Mouse (Mus musculus): ENCODE data around the gene Plcb4.

The Plcb4 gene

DNA sequence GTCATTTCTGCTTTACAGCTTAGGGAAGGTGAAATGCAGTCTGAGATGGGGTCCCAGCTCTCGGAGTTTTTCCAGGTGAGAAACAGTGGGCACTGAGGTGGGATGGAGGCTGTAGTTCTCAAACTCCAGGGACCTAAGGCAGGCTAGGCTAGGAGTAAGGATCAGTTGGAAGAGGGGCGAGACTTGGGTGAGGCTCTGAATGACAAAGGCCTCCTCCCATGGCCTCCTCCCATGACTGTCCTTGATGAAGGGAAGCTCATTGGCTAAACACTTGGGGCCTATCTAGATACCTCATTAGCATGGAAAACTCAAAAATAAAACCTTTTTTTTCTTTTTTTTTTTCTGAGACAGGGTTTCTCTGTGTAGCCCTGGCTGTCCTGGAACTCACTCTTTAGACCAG lies 198.0 kb downstream of the Plcb4 start:
- no peak for DNase-seq (ENCODE audit: low spot score)

GRCm38 (mm10) chr2:135861531-135862488 lies 203.0 kb downstream of the Plcb4 start:
- no peak for DNase-seq (ENCODE audit: low spot score)

DNA sequence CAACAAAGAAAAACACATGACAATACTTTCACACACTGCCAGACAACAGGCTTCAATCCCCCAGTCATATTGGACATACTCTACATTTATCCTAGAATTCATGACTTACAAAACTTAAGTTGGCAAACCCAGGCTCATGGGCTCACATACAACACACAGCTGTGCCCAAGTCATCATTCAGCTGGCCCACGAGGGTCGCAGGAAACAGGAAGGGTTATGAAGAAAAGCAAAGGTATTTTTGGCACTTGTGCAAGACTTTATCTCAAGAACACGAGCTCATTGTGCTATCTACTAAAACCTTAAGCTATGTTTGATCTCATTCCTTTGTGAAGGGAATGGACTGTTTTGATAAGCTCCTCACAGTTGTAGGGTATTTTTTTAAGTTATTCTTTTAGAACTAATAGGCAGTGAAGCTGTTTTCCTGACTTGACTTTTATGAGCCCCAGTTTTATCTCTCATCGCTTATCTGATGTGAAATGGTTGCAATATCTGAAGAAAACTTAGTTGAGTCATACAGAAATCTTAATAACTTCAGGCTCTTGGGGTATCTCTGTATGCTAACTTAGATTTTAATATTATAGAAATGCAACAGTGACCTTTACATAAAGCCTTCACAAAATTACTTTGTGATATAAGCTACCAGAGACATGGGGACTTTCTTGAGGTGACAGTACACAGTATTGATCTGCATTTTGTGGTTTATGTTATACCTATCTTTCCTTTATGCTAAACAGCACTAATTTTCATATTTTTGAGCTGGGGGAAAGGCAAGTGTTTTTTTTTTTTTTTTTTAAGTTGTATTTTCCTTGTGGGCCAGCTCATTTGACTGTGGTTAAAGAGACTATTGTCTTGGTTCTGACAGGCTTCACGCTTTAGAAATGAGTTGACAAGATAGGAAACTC lies 203.9 kb downstream of the Plcb4 start:
- no peak for DNase-seq (ENCODE audit: low spot score)

- no peak for DNase-seq (ENCODE audit: low spot score)
Measured at GRCm38 (mm10) chr2:135863391-135864076, 204.7 kb downstream of the Plcb4 start.

GRCm38 (mm10) chr2:135866421-135866820 lies 207.6 kb downstream of the Plcb4 start:
- no peak for DNase-seq (ENCODE audit: low spot score)

DNA sequence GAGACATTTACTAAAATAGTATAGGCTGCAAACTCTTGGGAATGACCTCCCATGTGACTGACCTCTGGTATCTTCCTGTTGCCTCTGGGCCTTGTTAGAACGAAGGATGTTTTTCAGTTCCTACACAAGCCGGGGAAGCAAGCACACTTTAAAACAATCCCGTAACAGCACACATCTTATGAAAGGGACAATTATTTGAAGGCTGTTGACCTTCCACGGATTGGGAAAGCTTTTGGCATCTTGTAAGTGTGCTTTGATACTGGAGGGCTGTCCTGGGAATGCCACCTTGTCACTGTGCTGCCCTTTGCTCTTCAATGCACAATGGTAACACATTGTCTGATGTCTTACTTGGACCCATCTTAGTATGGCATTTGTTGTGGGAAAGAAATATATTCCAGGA lies 208.0 kb downstream of the Plcb4 start:
- DNase-seq (ENCODE audit: low spot score), result no peak

DNA sequence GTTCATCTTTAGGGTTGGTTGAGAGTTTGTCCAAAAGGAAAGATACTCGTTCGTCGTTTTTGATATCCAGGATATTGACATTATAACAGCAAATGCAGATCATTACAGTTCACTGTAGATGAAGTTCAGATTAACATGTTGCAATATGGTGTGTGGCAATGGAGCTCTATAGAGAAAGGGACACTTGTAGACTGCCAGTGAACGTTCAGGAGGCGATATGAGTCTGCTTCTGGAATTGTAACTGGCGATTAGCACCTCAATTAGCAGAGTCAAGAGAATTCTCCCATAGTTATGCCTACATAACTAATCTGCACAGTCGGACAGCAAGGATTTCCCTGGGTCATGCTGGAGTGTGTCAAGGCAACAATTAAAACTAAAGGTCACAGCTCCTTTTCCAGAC lies 210.8 kb downstream of the Plcb4 start:
- DNase-seq (ENCODE audit: low spot score), result no peak

DNA sequence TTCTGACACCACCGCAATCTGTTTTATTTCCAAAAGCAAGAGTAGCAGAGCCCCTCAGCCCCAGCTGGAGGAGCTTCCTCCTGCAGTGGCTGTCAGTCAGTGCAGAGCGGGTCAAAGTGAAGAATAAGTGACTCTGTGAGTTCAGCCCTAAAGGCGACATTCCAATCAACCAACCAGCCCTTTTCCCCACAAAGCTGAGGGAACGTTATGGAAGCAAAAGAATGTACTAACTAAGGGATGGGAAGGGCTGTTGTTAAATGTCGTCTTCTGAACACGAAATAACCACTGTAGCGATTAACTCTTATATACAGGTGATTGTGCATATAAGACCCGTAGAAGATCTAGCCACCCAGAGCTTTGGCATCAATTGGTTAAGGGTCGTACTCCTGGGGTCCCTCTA lies 214.3 kb downstream of the Plcb4 start:
- no peak for DNase-seq (ENCODE audit: low spot score)

DNA sequence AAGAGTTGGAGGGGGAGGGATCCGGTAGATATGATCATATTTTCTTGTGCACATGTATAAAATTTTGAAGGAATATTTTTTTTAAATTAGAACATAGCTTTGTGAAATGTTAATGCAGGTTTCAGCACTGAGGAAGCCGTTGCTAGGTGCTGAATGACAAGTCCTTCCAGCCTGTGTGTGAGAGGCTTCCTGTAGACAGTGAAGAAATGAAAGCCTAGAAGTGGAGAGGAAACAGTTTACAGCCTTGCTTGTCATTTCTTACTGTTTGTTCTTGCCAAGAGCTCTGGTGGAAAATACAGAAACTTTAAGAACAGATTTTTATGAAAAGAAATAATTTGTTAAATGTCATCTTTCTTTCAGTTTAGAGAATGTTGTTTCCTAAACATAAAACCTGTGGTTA lies 214.9 kb downstream of the Plcb4 start:
- DNase-seq (ENCODE audit: low spot score), result no peak

DNA sequence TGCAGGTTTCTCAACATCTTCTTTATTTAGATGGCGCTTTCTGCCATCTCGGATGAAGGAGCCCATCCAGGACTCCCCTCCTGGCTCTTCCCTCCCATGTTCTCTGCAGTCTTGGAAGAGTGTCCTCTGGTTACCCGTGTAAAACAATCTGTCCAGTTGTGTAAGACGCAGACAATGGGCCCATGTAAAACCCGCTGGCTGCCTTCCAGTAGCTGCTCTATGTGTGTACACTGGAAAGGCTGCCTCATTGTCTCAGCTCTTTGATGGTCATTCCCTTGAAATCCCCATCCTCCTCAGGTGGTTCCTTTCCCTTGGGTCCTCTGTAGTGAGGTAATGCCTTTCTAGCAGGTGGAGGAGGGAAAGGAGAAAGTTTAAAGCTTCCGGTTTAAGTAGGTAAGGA lies 216.7 kb downstream of the Plcb4 start:
- DNase-seq (ENCODE audit: low spot score), result peak; percentile 30

GRCm38 (mm10) chr2:135879356-135879755 lies 220.5 kb downstream of the Plcb4 start:
- no peak for DNase-seq (ENCODE audit: low spot score)

- DNase-seq (ENCODE audit: low spot score), result no peak
Measured at GRCm38 (mm10) chr2:135880269-135880760, 221.5 kb downstream of the Plcb4 start.

DNA sequence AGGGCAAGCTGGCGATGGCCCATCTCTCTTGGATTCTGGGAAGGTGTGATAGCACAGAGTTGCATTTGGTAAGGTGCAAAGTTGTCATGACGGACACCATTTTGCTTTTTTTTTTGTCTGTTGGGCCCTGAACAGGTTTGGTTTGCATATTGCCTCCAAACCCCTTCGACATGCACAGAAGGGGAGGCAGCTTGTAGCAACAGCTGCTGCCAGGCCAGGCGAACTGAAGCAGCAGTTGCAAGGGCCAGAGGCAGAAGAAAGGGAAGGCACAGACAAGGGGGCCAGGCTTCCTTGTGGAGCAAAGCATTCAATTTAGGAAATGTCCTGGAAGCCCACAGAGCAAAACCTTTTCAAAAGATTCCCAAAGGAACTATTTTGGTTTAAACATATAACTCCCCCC lies 224.5 kb downstream of the Plcb4 start:
- no peak for DNase-seq (ENCODE audit: low spot score)

- DNase-seq (ENCODE audit: low spot score), result no peak
Measured at GRCm38 (mm10) chr2:135884534-135885180, 225.8 kb downstream of the Plcb4 start.

- DNase-seq (ENCODE audit: low spot score), result peak; percentile 20
Measured at GRCm38 (mm10) chr2:135885607-135886006, 226.8 kb downstream of the Plcb4 start.

- DNase-seq (ENCODE audit: low spot score), result no peak
Measured at GRCm38 (mm10) chr2:135886081-135886679, 227.4 kb downstream of the Plcb4 start.

- DNase-seq (ENCODE audit: low spot score), result no peak
Measured at GRCm38 (mm10) chr2:135887805-135888204, 229.0 kb downstream of the Plcb4 start.

DNA sequence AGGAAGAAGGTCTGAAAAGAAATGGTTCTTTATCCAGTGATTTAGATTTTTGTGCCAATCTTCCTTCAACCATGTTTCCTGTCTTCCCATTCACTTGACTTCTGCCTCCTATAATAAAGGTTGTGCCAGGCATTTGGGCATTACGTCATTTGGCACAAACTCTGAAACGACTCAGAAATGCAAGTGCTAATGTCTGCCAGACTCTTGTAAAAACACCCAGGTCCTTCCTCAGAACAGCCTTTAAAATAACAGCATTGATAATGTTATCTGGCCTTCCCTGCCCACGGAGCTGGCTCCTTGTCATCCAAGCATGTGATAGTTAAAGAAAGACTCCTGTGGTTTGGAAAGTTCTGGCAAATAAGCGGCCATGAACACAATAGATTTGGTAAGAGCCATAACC lies 229.4 kb downstream of the Plcb4 start:
- no peak for DNase-seq (ENCODE audit: low spot score)

DNA sequence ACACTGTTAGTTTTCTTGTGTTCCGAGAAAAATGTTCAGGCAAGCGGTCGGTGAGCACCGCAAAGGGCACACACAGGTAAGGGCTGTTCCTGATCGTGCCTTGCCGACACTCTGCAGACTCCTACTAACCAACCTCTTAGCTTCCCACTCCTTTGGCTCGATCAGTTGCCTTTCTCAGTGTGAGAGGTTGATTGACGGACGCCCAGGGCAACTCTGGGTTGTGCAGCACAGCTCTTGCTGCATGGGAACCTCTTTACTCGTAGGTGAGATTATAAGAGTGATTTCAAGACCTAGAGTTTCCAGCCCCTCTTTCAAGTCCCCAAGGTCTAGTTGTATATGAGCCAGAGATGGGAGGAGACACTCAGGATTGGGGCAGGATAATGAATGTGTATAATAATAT lies 230.0 kb downstream of the Plcb4 start:
- DNase-seq (ENCODE audit: low spot score), result no peak

- DNase-seq (ENCODE audit: low spot score), result no peak
Measured at GRCm38 (mm10) chr2:135890083-135890482, 231.3 kb downstream of the Plcb4 start.

DNA sequence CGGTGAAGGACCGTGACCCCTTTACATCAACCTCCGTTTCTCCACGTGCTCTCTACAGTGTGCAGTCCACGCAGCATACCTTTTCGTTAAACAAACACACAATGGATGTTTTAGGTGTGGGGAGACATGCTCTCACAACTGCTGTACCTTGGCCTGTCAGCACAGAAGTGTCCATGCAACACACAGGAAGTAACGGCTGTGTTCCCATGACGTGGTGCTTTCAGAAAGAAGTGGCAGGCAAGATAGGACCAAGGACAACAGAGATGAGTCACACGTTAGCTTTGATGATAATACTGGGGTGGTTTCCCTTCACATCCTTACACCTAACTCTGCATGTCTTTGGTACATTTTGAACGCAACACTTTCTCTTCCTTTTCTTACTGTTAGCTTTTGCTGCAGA lies 232.3 kb downstream of the Plcb4 start:
- no peak for DNase-seq (ENCODE audit: low spot score)
